Mouse (Mus musculus): ENCODE measurements around the gene Eif4e. TPM values are rescaled to one million over a fixed set of nuclear protein-coding genes. Genes with fewer than 3 reads are reported as not detected.

Eif4e gene
- polyA plus RNA-seq, 2 experiments: 205 to 327 TPM

GRCm38 (mm10) chr3:138588001-138588400 lies 62.0 kb downstream of the Eif4e start:
- Histone ChIP-seq H3K9me3 (ENCODE audit: control insufficient read depth, low read length) (no peaks in the 10 kb centered on the region), H3K4me3 (replicated peaks; ENCODE audit: low read length) (no peak overlapping the region), H3K9ac (ENCODE audit: low read depth, low read length, severe bottlenecking) (no peak overlapping the region), H3K4me2 (replicated peaks; ENCODE audit: low read depth, low read length, severe bottlenecking) (no peak overlapping the region), H3K27ac (replicated peaks; ENCODE audit: low read depth, low read length) (no peak overlapping the region), H3K27me3 (ENCODE audit: control insufficient read depth, insufficient read depth, low read length) (no peaks in the 10 kb centered on the region), H3K36me3 (ENCODE audit: control insufficient read depth, insufficient read depth, low read length) (no peaks in the 10 kb centered on the region), H3K4me1 (ENCODE audit: control insufficient read depth, insufficient read depth, low read length) (no peaks in the 10 kb centered on the region)
- 76% methylated on average over 9 of the region's 9 CpGs for WGBS
- ATAC-seq (ENCODE audit: low FRiP score, low read depth) (no peak), DNase-seq (ENCODE audit: low spot score) (no peak)
- TF ChIP-seq POLR2A (IDR thresholded peaks at IDR 0.05; ENCODE audit: borderline replicate concordance, extremely low read depth, insufficient read depth, insufficient read length): no peak

- DNase-seq (ENCODE audit: low spot score): no peak
- Histone ChIP-seq H3K9me3 (ENCODE audit: control insufficient read depth, low read length) (no peaks in the 10 kb centered on the region), H3K4me1 (ENCODE audit: control insufficient read depth, insufficient read depth, low read length) (no peaks in the 10 kb centered on the region), H3K9ac (ENCODE audit: low read depth, low read length, severe bottlenecking) (no peak overlapping the region), H3K27ac (replicated peaks; ENCODE audit: low read depth, low read length) (no peak overlapping the region), H3K4me2 (replicated peaks; ENCODE audit: low read depth, low read length, severe bottlenecking) (no peak overlapping the region), H3K27me3 (ENCODE audit: control insufficient read depth, insufficient read depth, low read length) (no peaks in the 10 kb centered on the region), H3K4me3 (replicated peaks; ENCODE audit: low read length) (no peak overlapping the region), H3K36me3 (ENCODE audit: control insufficient read depth, insufficient read depth, low read length) (no peaks in the 10 kb centered on the region)
- no peak for TF ChIP-seq POLR2A (IDR thresholded peaks at IDR 0.05; ENCODE audit: borderline replicate concordance, extremely low read depth, insufficient read depth, insufficient read length)
- no peak for ATAC-seq (ENCODE audit: low FRiP score, low read depth)
- 91% methylated on average over 4 of the region's 4 CpGs for WGBS
These were observed 65.0 kb downstream of the Eif4e start for GRCm38 (mm10) chr3:138591002-138591401.

DNA sequence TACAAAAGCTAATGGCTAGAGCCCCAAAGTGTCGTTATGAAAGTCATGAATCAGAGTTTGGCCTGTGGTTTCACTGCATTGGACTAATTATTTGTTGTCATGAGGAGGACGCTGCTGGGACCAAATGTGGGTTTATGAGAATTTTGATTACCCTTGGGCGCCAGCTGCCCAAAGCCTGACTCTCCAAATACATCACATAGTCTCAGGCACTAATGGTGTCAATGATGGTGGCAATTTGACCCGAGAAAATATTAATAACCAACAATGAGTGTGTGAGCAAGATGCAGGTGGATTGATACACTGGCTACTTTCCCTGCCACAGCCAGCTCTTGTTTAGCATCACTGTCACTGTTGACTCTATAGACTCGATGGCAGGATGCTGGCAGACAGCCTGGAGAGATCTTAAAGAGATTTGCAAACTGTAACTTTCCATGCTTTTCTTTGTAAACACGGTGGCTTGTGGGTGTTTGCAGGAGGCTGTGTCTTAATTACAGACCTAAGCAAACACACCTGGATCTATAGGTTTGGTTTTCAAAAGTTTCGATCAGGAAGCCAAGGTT lies 65.9 kb downstream of the Eif4e start:
- no peaks in the 10 kb centered on the region for H3K36me3 ChIP-seq (ENCODE audit: control insufficient read depth, insufficient read depth, low read length)
- H3K27ac ChIP-seq (replicated peaks; ENCODE audit: low read depth, low read length): no peak overlapping the region
- H3K4me1 ChIP-seq (ENCODE audit: control insufficient read depth, insufficient read depth, low read length): no peaks in the 10 kb centered on the region
- no peaks in the 10 kb centered on the region for H3K9me3 ChIP-seq (ENCODE audit: control insufficient read depth, low read length)
- DNase-seq (ENCODE audit: low spot score) (no peak), ATAC-seq (ENCODE audit: low FRiP score, low read depth) (no peak)
- H3K9ac ChIP-seq (ENCODE audit: low read depth, low read length, severe bottlenecking): no peak overlapping the region
- H3K27me3 ChIP-seq (ENCODE audit: control insufficient read depth, insufficient read depth, low read length): no peaks in the 10 kb centered on the region
- H3K4me2 ChIP-seq (replicated peaks; ENCODE audit: low read depth, low read length, severe bottlenecking): no peak overlapping the region
- WGBS: 67% methylated on average over 7 of the region's 7 CpGs
- H3K4me3 ChIP-seq (replicated peaks; ENCODE audit: low read length): no peak overlapping the region
- TF ChIP-seq POLR2A (IDR thresholded peaks at IDR 0.05; ENCODE audit: borderline replicate concordance, extremely low read depth, insufficient read depth, insufficient read length): no peak

DNA sequence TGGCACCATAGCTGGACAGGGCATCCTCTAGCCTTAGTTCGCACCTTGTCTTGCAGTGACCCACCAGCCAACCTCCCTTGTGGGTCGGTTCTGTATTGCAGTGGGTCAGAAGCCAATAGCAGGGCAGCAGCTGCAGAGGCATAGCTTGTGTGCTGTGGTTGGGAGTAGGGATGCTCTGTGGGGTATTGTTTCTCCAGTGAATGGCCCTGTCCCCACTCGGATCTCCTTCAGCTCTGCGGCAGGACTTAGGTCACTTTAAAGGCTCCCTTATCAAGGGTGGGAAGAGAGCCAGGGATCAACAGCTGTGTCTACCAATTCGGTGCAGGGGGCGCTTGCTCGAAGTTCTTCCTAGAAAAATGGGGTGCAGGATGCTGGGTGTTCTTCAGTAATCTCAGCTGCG lies 67.2 kb downstream of the Eif4e start:
- DNase-seq (ENCODE audit: low spot score) (no peak), ATAC-seq (ENCODE audit: low FRiP score, low read depth) (no peak)
- Histone ChIP-seq H3K27ac (replicated peaks; ENCODE audit: low read depth, low read length) (no peak overlapping the region), H3K4me3 (replicated peaks; ENCODE audit: low read length) (no peak overlapping the region), H3K4me2 (replicated peaks; ENCODE audit: low read depth, low read length, severe bottlenecking) (no peak overlapping the region), H3K4me1 (ENCODE audit: control insufficient read depth, insufficient read depth, low read length) (no peaks in the 10 kb centered on the region), H3K27me3 (ENCODE audit: control insufficient read depth, insufficient read depth, low read length) (no peaks in the 10 kb centered on the region), H3K36me3 (ENCODE audit: control insufficient read depth, insufficient read depth, low read length) (no peaks in the 10 kb centered on the region), H3K9ac (ENCODE audit: low read depth, low read length, severe bottlenecking) (no peak overlapping the region), H3K9me3 (ENCODE audit: control insufficient read depth, low read length) (no peaks in the 10 kb centered on the region)
- TF ChIP-seq POLR2A (IDR thresholded peaks at IDR 0.05; ENCODE audit: borderline replicate concordance, extremely low read depth, insufficient read depth, insufficient read length): no peak
- WGBS: 91% methylated on average over 8 of the region's 8 CpGs

DNA sequence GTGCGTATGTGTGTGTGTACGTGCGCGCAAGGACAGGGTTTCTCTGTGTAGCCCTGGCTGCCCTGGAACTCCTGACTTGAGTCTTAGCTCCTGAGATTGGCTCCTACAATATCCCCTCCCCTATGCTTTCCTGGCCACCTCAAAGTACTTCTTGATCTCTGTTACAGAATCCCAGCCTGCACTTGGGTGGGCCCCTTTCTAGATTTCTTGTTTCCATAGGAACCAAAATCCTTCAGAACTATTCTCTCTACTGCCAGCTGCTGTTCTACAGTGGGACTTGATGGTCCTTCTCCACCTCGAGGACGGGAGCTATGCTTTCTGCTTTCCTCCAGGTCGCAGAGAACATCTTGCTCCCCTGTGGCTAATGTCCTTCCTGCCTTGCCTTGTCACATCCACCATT lies 67.9 kb downstream of the Eif4e start:
- Histone ChIP-seq H3K9ac (ENCODE audit: low read depth, low read length, severe bottlenecking) (no peak overlapping the region), H3K27me3 (ENCODE audit: control insufficient read depth, insufficient read depth, low read length) (no peaks in the 10 kb centered on the region), H3K36me3 (ENCODE audit: control insufficient read depth, insufficient read depth, low read length) (no peaks in the 10 kb centered on the region), H3K4me1 (ENCODE audit: control insufficient read depth, insufficient read depth, low read length) (no peaks in the 10 kb centered on the region), H3K4me2 (replicated peaks; ENCODE audit: low read depth, low read length, severe bottlenecking) (no peak overlapping the region), H3K4me3 (replicated peaks; ENCODE audit: low read length) (no peak overlapping the region), H3K9me3 (ENCODE audit: control insufficient read depth, low read length) (no peaks in the 10 kb centered on the region), H3K27ac (replicated peaks; ENCODE audit: low read depth, low read length) (no peak overlapping the region)
- 82% methylated on average over 7 of the region's 7 CpGs for WGBS
- DNase-seq (ENCODE audit: low spot score): no peak
- ATAC-seq (ENCODE audit: low FRiP score, low read depth): no peak
- no peak for TF ChIP-seq POLR2A (IDR thresholded peaks at IDR 0.05; ENCODE audit: borderline replicate concordance, extremely low read depth, insufficient read depth, insufficient read length)

- no peak for TF ChIP-seq POLR2A (IDR thresholded peaks at IDR 0.05; ENCODE audit: borderline replicate concordance, extremely low read depth, insufficient read depth, insufficient read length)
- Histone ChIP-seq H3K4me1 (ENCODE audit: control insufficient read depth, insufficient read depth, low read length) (no peaks in the 10 kb centered on the region), H3K27ac (replicated peaks; ENCODE audit: low read depth, low read length) (no peak overlapping the region), H3K4me3 (replicated peaks; ENCODE audit: low read length) (no peak overlapping the region), H3K9me3 (ENCODE audit: control insufficient read depth, low read length) (no peaks in the 10 kb centered on the region), H3K27me3 (ENCODE audit: control insufficient read depth, insufficient read depth, low read length) (no peaks in the 10 kb centered on the region), H3K4me2 (replicated peaks; ENCODE audit: low read depth, low read length, severe bottlenecking) (no peak overlapping the region), H3K9ac (ENCODE audit: low read depth, low read length, severe bottlenecking) (no peak overlapping the region), H3K36me3 (ENCODE audit: control insufficient read depth, insufficient read depth, low read length) (no peaks in the 10 kb centered on the region)
- 77% methylated on average over 4 of the region's 4 CpGs for WGBS
- ATAC-seq (ENCODE audit: low FRiP score, low read depth) (no peak), DNase-seq (ENCODE audit: low spot score) (no peak)
These were observed 75.1 kb downstream of the Eif4e start for GRCm38 (mm10) chr3:138601076-138601475.
